Mouse (Mus musculus): ENCODE measurements around the gene B3gnt7. TPM values are rescaled to one million over a fixed set of nuclear protein-coding genes. Genes with fewer than 3 reads are reported as not detected.

B3gnt7 gene
- polyA plus RNA-seq, 1 experiment from 2014 or later: 9.3 TPM

DNA sequence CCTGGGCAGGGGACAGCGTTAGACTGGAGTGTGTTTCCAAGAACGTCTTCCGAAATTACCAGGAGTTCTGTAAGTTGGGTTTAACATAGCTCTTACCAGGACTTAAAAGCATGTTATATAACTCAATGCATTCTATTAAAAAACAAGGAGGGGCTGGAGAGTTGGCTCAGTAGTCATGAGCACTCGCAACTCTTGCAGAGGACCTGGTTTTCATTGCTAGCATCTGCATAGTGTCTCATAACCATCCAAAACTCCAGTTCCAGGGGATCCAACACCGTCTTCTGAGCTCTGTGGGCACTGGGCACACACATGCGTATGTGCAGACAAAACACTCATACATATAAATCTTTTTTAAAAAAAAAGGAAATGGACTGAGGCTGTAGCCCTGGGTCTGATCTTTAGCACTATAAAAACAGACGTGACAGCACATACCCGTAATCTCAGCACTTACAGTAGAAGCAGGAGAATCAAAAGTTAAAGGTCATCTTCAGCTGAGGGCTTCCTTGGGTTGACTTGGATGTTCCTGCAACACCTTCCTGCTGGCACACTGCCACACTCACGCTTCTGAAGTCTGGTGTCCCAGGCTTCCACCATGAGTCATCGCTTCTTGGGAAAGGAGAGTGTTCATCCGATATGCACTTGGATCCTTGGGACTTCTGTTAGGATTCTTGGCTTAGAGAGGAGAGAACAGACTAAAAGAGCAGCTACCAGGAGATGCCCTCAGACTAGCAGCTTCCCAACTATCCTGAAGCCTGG is 20.7 kb upstream of the B3gnt7 start:
- ATAC-seq (ENCODE audit: low FRiP score, low TSS enrichment) (no peak), DNase-seq (ENCODE audit: low spot score) (no peak)
- Histone ChIP-seq H3K9me3 (ENCODE audit: control insufficient read depth, low read length) (no peaks in the 10 kb centered on the region), H3K36me3 (ENCODE audit: control insufficient read depth, insufficient read depth, low read length) (no peaks in the 10 kb centered on the region), H3K4me1 (replicated peaks; ENCODE audit: control insufficient read depth, insufficient read depth) (no peaks in the 10 kb centered on the region), H3K4me2 (replicated peaks; ENCODE audit: low read depth) (no peak overlapping the region), H3K27me3 (ENCODE audit: control insufficient read depth, insufficient read depth, low read length) (no peaks in the 10 kb centered on the region), H3K27ac (replicated peaks) (no peak overlapping the region), H3K9ac (ENCODE audit: low read length) (no peak overlapping the region), H3K4me3 (ENCODE audit: low read depth, low read length) (no peak overlapping the region)
- no peak for TF ChIP-seq CTCF (IDR thresholded peaks at IDR 0.05; ENCODE audit: low read depth)
- no peak for TF ChIP-seq EP300 (optimal IDR thresholded peaks at IDR 0.05)
- WGBS: 74% methylated on average over 11 of the region's 11 CpGs

GRCm38 (mm10) chr1:86284101-86284500 is 18.5 kb upstream of the B3gnt7 start:
- Histone ChIP-seq H3K36me3 (ENCODE audit: control insufficient read depth, insufficient read depth, low read length) (no peaks in the 10 kb centered on the region), H3K9me3 (ENCODE audit: control insufficient read depth, low read length) (no peaks in the 10 kb centered on the region), H3K27me3 (ENCODE audit: control insufficient read depth, insufficient read depth, low read length) (no peaks in the 10 kb centered on the region), H3K4me3 (ENCODE audit: low read depth, low read length) (no peak overlapping the region), H3K27ac (replicated peaks) (no peak overlapping the region), H3K9ac (ENCODE audit: low read length) (no peak overlapping the region), H3K4me1 (replicated peaks; ENCODE audit: control insufficient read depth, insufficient read depth) (no peaks in the 10 kb centered on the region), H3K4me2 (replicated peaks; ENCODE audit: low read depth) (no peak overlapping the region)
- DNase-seq (ENCODE audit: low spot score) (no peak), ATAC-seq (ENCODE audit: low FRiP score, low TSS enrichment) (no peak)
- WGBS: 86% methylated on average over 5 of the region's 5 CpGs
- TF ChIP-seq EP300 (optimal IDR thresholded peaks at IDR 0.05) (no peak), CTCF (IDR thresholded peaks at IDR 0.05; ENCODE audit: low read depth) (no peak)

DNA sequence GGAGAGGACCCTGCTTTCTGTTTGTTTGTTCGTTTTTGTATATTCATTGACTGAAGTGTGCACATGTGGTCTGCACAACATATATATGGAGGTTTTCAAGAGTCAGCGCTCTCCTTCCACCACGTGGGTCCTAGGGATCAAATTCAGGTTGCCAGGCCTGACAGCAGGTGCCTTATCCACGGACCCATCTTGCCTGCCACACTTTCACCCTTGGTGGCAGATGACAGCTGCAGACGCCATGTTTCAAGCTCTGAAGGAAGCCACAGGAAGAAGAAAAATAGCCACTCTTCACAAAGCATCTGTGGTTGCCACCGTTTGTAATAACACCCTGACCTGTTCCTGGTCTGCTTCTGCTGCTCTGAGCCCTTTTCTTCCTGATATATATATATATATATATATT is 17.3 kb upstream of the B3gnt7 start:
- 77% methylated on average over 6 of the region's 6 CpGs for WGBS
- Histone ChIP-seq H3K27ac (replicated peaks) (no peak overlapping the region), H3K9me3 (ENCODE audit: control insufficient read depth, low read length) (no peaks in the 10 kb centered on the region), H3K4me1 (replicated peaks; ENCODE audit: control insufficient read depth, insufficient read depth) (no peaks in the 10 kb centered on the region), H3K4me2 (replicated peaks; ENCODE audit: low read depth) (no peak overlapping the region), H3K4me3 (ENCODE audit: low read depth, low read length) (no peak overlapping the region), H3K27me3 (ENCODE audit: control insufficient read depth, insufficient read depth, low read length) (no peaks in the 10 kb centered on the region), H3K9ac (ENCODE audit: low read length) (no peak overlapping the region), H3K36me3 (ENCODE audit: control insufficient read depth, insufficient read depth, low read length) (no peaks in the 10 kb centered on the region)
- TF ChIP-seq EP300 (optimal IDR thresholded peaks at IDR 0.05): no peak
- TF ChIP-seq CTCF (IDR thresholded peaks at IDR 0.05; ENCODE audit: low read depth): no peak
- DNase-seq (ENCODE audit: low spot score): no peak
- ATAC-seq (ENCODE audit: low FRiP score, low TSS enrichment): no peak

DNA sequence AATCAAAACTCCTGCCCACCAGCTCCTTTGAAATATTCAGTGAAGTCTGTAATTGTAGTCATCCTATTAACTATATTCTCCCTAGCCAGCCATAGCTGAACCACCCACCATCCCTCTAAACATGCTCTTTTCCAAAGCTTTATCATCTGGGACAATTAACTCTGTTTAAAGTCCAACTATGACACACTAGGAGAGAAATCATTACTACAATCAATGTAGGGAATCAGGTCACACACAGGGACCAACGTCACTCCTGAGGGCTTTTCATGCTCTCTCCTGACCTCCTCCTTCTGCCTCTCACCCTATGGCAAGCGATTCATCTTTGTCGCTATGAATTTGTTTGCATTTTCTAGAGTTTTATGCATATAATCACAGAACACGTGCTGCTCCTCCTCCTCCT is 15.2 kb upstream of the B3gnt7 start:
- Histone ChIP-seq H3K27me3 (ENCODE audit: control insufficient read depth, insufficient read depth, low read length) (no peaks in the 10 kb centered on the region), H3K27ac (replicated peaks) (no peak overlapping the region), H3K9ac (ENCODE audit: low read length) (no peak overlapping the region), H3K4me3 (ENCODE audit: low read depth, low read length) (no peak overlapping the region), H3K4me2 (replicated peaks; ENCODE audit: low read depth) (no peak overlapping the region), H3K36me3 (ENCODE audit: control insufficient read depth, insufficient read depth, low read length) (no peaks in the 10 kb centered on the region), H3K9me3 (ENCODE audit: control insufficient read depth, low read length) (no peaks in the 10 kb centered on the region), H3K4me1 (replicated peaks; ENCODE audit: control insufficient read depth, insufficient read depth) (no peaks in the 10 kb centered on the region)
- WGBS: 75% methylated on average over 4 of the region's 4 CpGs
- TF ChIP-seq CTCF (IDR thresholded peaks at IDR 0.05; ENCODE audit: low read depth) (no peak), EP300 (optimal IDR thresholded peaks at IDR 0.05) (no peak)
- ATAC-seq (ENCODE audit: low FRiP score, low TSS enrichment) (peak; percentile 76), DNase-seq (ENCODE audit: low spot score) (no peak)

DNA sequence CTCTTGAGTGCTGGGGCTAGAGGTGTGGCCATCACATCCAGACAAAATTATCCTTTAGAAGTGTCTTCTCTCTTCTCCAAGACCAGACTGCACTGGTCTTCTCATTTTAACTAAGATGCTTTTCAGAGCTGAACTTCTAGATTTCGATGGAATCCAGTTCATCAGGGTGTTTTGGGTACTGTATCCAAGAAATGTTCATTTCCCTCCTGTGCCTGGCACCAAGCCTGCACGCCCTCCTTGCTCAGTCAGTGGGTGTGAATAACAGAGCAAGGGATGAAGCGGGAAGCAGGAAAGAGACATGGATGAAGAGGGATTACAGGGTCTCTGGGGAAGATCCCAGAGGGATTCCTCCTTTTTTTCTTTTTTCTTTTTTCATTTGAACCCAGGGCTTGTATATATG is 12.2 kb upstream of the B3gnt7 start:
- no peak overlapping the region for H3K4me2 ChIP-seq (replicated peaks; ENCODE audit: low read depth)
- H3K9me3 ChIP-seq (ENCODE audit: control insufficient read depth, low read length): no peaks in the 10 kb centered on the region
- no peak overlapping the region for H3K27ac ChIP-seq (replicated peaks)
- no peaks in the 10 kb centered on the region for H3K36me3 ChIP-seq (ENCODE audit: control insufficient read depth, insufficient read depth, low read length)
- H3K4me1 ChIP-seq (replicated peaks; ENCODE audit: control insufficient read depth, insufficient read depth): no peaks in the 10 kb centered on the region
- ATAC-seq (ENCODE audit: low FRiP score, low TSS enrichment) (no peak), DNase-seq (ENCODE audit: low spot score) (no peak)
- TF ChIP-seq CTCF (IDR thresholded peaks at IDR 0.05; ENCODE audit: low read depth): no peak
- no peak for TF ChIP-seq EP300 (optimal IDR thresholded peaks at IDR 0.05)
- 46% methylated on average over 3 of the region's 3 CpGs for WGBS
- H3K4me3 ChIP-seq (ENCODE audit: low read depth, low read length): no peak overlapping the region
- no peak overlapping the region for H3K9ac ChIP-seq (ENCODE audit: low read length)
- H3K27me3 ChIP-seq (ENCODE audit: control insufficient read depth, insufficient read depth, low read length): no peaks in the 10 kb centered on the region

- ATAC-seq (ENCODE audit: low FRiP score, low TSS enrichment) (no peak), DNase-seq (ENCODE audit: low spot score) (no peak)
- Histone ChIP-seq H3K9me3 (ENCODE audit: control insufficient read depth, low read length) (no peaks in the 10 kb centered on the region), H3K4me1 (replicated peaks; ENCODE audit: control insufficient read depth, insufficient read depth) (no peaks in the 10 kb centered on the region), H3K36me3 (ENCODE audit: control insufficient read depth, insufficient read depth, low read length) (no peaks in the 10 kb centered on the region), H3K27me3 (ENCODE audit: control insufficient read depth, insufficient read depth, low read length) (no peaks in the 10 kb centered on the region), H3K4me2 (replicated peaks; ENCODE audit: low read depth) (no peak overlapping the region), H3K9ac (ENCODE audit: low read length) (no peak overlapping the region), H3K4me3 (ENCODE audit: low read depth, low read length) (no peak overlapping the region), H3K27ac (replicated peaks) (no peak overlapping the region)
- WGBS: 82% methylated on average over 3 of the region's 3 CpGs
- TF ChIP-seq EP300 (optimal IDR thresholded peaks at IDR 0.05) (no peak), CTCF (IDR thresholded peaks at IDR 0.05; ENCODE audit: low read depth) (no peak)
Observed at GRCm38 (mm10) chr1:86293091-86293490, 9.5 kb upstream of the B3gnt7 start.

Measured in stomach, postnatal 0 days (tissue).